8 mouse cellular contexts compared by ENCODE assay signal in genomic region chr16:44016164-44016563, GRCm38 (mm10). TPM values are rescaled to one million over a fixed set of nuclear protein-coding genes. Genes with fewer than 3 reads are reported as not detected.
A peak's percentile ranks its signal among the peaks of the same experiment; 100 is the strongest.
DNase-seq lines count a peak whose midpoint lies in the region; ATAC-seq and TF ChIP-seq lines count a peak whose summit lies in the region.

No protein-coding gene starts in this region.

- no peaks in the 10 kb centered on the region for H3K36me3 ChIP-seq in hindbrain, embryonic 16.5 days (ENCODE audit: control insufficient read depth, insufficient read depth, low read length)
- no peaks in the 10 kb centered on the region for H3K36me3 ChIP-seq in liver, embryonic 11.5 days (ENCODE audit: control insufficient read depth, insufficient read depth, low read length)
- H3K36me3 ChIP-seq in forebrain, postnatal 0 days (ENCODE audit: insufficient read depth), result no peaks in the 10 kb centered on the region

- H3K9me3 ChIP-seq in hindbrain, embryonic 16.5 days (ENCODE audit: control insufficient read depth, low read length), result no peaks in the 10 kb centered on the region
- no peaks in the 10 kb centered on the region for H3K9me3 ChIP-seq in liver, embryonic 11.5 days (ENCODE audit: control insufficient read depth, low read length)
- H3K9me3 ChIP-seq in forebrain, postnatal 0 days (ENCODE audit: low read length), result 0 out of 2 replicates have a peak, but pooled peaks cover 3% of the 10 kb centered on the region

- H3K27me3 ChIP-seq in hindbrain, embryonic 16.5 days (replicated peaks; ENCODE audit: control insufficient read depth, insufficient read depth, low read length), result no peaks in the 10 kb centered on the region
- no peaks in the 10 kb centered on the region for H3K27me3 ChIP-seq in liver, embryonic 11.5 days (replicated peaks; ENCODE audit: control insufficient read depth, insufficient read depth, low read length)
- no peaks in the 10 kb centered on the region for H3K27me3 ChIP-seq in forebrain, postnatal 0 days (ENCODE audit: insufficient read depth, low read length)

- no peak overlapping the region for H3K4me3 ChIP-seq in hindbrain, embryonic 16.5 days (ENCODE audit: low read length)
- peak overlapping the region; percentile 43 for H3K4me3 ChIP-seq in liver, embryonic 11.5 days (ENCODE audit: low read depth, low read length)
- no peak overlapping the region for H3K4me3 ChIP-seq in forebrain, postnatal 0 days (ENCODE audit: low read depth, low read length)

- WGBS in hindbrain, embryonic 16.5 days, result 24% methylated on average over 11 of the region's 11 CpGs
- 5% methylated on average over 11 of the region's 11 CpGs for WGBS in liver, embryonic 11.5 days
- 29% methylated on average over 11 of the region's 11 CpGs for WGBS in forebrain, postnatal 0 days

- no peak for TF ChIP-seq CTCF in forebrain, postnatal 0 days (IDR thresholded peaks at IDR 0.05; ENCODE audit: low read depth)

- peak overlapping the region; percentile 33 for H3K4me2 ChIP-seq in hindbrain, embryonic 16.5 days (ENCODE audit: low read length)
- peak overlapping the region; percentile 57 for H3K4me2 ChIP-seq in liver, embryonic 11.5 days
- no peak overlapping the region for H3K4me2 ChIP-seq in forebrain, postnatal 0 days (ENCODE audit: low read depth)

- peak; percentile 5 for DNase-seq in WW6 (ENCODE audit: low read depth, low spot score)
- DNase-seq in embryo, embryonic 9.5 days (ENCODE audit: extremely low spot score), result peak; percentile 29
- DNase-seq in liver, embryonic 11.5 days (ENCODE audit: low spot score), result no peak
- DNase-seq in ovary, postnatal 36 days (ENCODE audit: low spot score), result peak; percentile 30
- DNase-seq in layer of hippocampus, postnatal 25 days (ENCODE audit: extremely low spot score in 1 of 2, low spot score in 1 of 2), result no peak
- no peak for DNase-seq in cerebellum, postnatal 14 days
- DNase-seq in forebrain, postnatal 0 days, result no peak

- H3K27ac ChIP-seq in hindbrain, embryonic 16.5 days (ENCODE audit: low read depth, low read length), result no peak overlapping the region
- H3K27ac ChIP-seq in liver, embryonic 11.5 days (ENCODE audit: low read depth, low read length), result no peak overlapping the region; the same call in 1 of the 2 replicates
- H3K27ac ChIP-seq in forebrain, postnatal 0 days (ENCODE audit: low read depth, low read length), result no peak overlapping the region

- H3K9ac ChIP-seq in hindbrain, embryonic 16.5 days (ENCODE audit: low read depth, low read length), result no peak overlapping the region
- peak overlapping the region; percentile 38; the same call in 1 of the 2 replicates for H3K9ac ChIP-seq in liver, embryonic 11.5 days (ENCODE audit: low read depth, low read length)
- H3K9ac ChIP-seq in forebrain, postnatal 0 days, result no peak overlapping the region

- H3K4me1 ChIP-seq in hindbrain, embryonic 16.5 days (ENCODE audit: control insufficient read depth, insufficient read depth, low read depth, low read length), result no peaks in the 10 kb centered on the region
- peaks cover 17% of the 10 kb centered on the region for H3K4me1 ChIP-seq in liver, embryonic 11.5 days (replicated peaks; ENCODE audit: control insufficient read depth, insufficient read depth, low read length)
- no peaks in the 10 kb centered on the region for H3K4me1 ChIP-seq in forebrain, postnatal 0 days (ENCODE audit: insufficient read depth)

- no peak for ATAC-seq in hindbrain, embryonic 16.5 days
- ATAC-seq in liver, embryonic 11.5 days (replicated peaks; ENCODE audit: low FRiP score), result peak; percentile 58; the same call in 1 of the 2 replicates
- ATAC-seq in forebrain, postnatal 0 days, result no peak

RNA-seq across cellular contexts. Expression of gene Zdhhc23, which starts 36.6 kb away (rescaled TPM):
- 3.4 and 3.8 TPM in 2 replicates for polyA plus RNA-seq in hindbrain, embryonic 16.5 days (2015; fragmentation: Nextera tagmentation; extraction: Ambion mirVana)
- polyA plus RNA-seq in liver, embryonic 11.5 days (2014; fragmentation: Nextera tagmentation; extraction: Ambion mirVana), result 0.88 and 1.4 TPM in 2 replicates
- total RNA-seq in layer of hippocampus, postnatal 25 days (2021), result 10 to 100 TPM; 40.5 to 54.2 TPM
- 9.0 and 10.8 TPM in 2 replicates for total RNA-seq in forebrain, postnatal 0 days (2014; rRNA removed)
- polyA plus RNA-seq in forebrain, postnatal 0 days (2015; fragmentation: Nextera tagmentation; extraction: Ambion mirVana), result 2.9 and 5.4 TPM in 2 replicates

RNA-seq across cellular contexts. Expression of gene Gramd1c, which starts 47.0 kb away (rescaled TPM):
- polyA plus RNA-seq in hindbrain, embryonic 16.5 days (2015; fragmentation: Nextera tagmentation; extraction: Ambion mirVana), result 3.1 and 3.5 TPM in 2 replicates
- polyA plus RNA-seq in liver, embryonic 11.5 days (2014; fragmentation: Nextera tagmentation; extraction: Ambion mirVana), result 4.6 and 5.5 TPM in 2 replicates
- total RNA-seq in layer of hippocampus, postnatal 25 days (2021), result 1 to 10 TPM; 3.2 to 3.5 TPM
- total RNA-seq in forebrain, postnatal 0 days (2014; rRNA removed), result 2.7 and 4.4 TPM in 2 replicates
- polyA plus RNA-seq in forebrain, postnatal 0 days (2015; fragmentation: Nextera tagmentation; extraction: Ambion mirVana), result 0.93 and 2.1 TPM in 2 replicates

Comparison
In these comparisons a context has a peak if more than half of its experiments do, and no peak if none do; other contexts are left out.
1. DNase-seq: peak in WW6 (single experiment), embryo, embryonic 9.5 days (single experiment) and ovary, postnatal 36 days (single experiment); none in liver, embryonic 11.5 days (single experiment), layer of hippocampus, postnatal 25 days (0 of 2), cerebellum, postnatal 14 days (0 of 2) and forebrain, postnatal 0 days (single experiment).